Mouse (Mus musculus) spleen, adult 12 weeks (tissue): Measurements from ENCODE around the gene Kif3c.
A peak's percentile ranks its signal among the peaks of the same experiment; 100 is the strongest.
"Not testable (repeated sequence)": the region's sequence is repeated elsewhere in the genome, so short reads cannot be mapped to it uniquely, and the experiment has no call there.

Source experiments
- DNase-seq: peaks from one replicate; pipeline ENCODE4 v3.0.0; 2022; ENCODE audit warnings: low spot score

Gene Kif3c

DNA sequence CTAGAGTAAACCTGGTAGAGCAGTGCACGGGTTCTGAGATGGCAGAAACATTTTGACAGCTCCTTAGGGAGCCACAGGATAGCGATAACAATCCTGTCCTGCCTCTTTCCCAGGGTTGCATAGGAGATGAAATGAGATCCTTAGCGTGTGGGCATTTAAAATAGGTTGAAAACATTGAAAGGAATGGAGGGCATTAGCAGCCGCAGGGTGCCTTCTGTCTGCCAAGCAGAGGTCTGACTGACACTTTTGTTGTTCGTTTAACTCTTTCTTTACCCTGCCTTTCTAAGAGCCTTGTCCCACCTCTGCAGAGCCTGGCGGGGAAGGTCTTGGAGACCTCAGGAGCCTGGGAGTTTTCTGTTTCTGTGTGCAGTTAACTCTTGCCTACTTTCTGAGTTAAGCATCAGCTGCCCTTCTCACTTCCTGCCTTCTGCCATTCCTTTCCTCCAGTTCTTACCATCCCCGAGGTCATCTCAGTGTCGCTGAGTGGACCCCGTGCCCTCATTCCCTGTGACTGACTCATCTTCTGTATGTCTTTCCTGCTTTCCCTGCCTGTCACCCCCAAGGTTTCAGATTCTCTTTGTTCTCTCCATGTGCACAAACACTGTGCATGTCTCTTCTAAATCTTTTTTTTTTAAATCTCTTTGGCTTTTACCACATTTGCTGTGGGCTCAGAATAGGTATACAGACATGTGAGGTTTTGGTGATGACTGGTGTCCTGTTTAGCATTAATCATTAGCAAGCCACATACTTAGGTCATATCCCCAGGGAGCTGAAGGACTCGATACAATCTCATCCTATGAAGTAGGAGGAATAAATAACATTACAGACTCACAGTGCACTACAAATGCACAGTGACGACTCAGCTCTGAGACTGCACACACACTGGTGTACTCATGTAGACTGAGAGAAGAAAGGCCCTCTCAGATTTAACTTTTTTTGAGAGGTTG, 6.3 kb downstream of the Kif3c start:
- no peak for DNase-seq

GRCm38 (mm10) chr12:3371991-3372390, 7.1 kb downstream of the Kif3c start:
- no peak for DNase-seq

GRCm38 (mm10) chr12:3373566-3373965, 8.6 kb downstream of the Kif3c start:
- no peak for DNase-seq

- DNase-seq: no peak
Observed at GRCm38 (mm10) chr12:3374552-3374951, 9.6 kb downstream of the Kif3c start.

DNA sequence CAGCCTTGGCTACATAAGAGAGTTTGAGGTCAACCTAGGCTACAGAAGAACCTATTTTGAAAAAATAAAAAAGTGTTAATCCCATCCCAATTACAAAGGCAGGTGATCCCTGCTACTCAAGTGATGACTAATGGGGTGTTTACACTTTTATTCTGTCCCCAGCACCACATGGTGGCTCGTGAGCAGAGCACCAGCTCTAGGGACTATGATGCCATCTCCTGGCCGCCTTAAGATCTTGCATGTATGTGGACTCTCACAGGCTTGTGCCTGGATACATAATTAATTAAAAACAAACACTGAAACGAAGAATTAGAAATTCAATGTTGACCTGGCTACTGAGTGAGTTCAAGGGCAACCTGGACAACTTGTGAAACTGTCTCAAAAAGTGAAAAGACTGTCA, 12.3 kb downstream of the Kif3c start:
- DNase-seq: no peak

- DNase-seq: no peak
Observed at GRCm38 (mm10) chr12:3377755-3378154, 12.8 kb downstream of the Kif3c start.

GRCm38 (mm10) chr12:3384860-3385259, 19.9 kb downstream of the Kif3c start:
- DNase-seq: no peak

DNA sequence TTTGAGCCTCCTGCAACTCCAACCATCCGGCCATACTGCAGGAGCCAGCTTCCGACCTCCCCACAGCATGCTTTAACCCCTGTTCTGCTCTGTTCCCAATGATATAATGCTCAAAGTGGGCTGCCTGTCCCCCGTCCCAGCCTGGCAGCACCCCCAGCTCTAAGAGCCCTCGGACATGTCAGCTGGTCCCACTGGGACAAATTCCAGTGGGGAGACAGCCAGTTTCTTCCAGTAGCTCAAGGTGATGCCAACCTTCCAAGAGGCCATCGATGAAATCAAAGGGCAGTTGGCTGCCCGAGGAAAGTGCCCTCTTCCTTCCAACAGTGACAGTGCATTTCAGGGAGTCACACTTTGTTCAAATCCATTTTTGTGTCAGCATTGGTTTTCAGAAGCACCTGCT, 20.3 kb downstream of the Kif3c start:
- no peak for DNase-seq

DNA sequence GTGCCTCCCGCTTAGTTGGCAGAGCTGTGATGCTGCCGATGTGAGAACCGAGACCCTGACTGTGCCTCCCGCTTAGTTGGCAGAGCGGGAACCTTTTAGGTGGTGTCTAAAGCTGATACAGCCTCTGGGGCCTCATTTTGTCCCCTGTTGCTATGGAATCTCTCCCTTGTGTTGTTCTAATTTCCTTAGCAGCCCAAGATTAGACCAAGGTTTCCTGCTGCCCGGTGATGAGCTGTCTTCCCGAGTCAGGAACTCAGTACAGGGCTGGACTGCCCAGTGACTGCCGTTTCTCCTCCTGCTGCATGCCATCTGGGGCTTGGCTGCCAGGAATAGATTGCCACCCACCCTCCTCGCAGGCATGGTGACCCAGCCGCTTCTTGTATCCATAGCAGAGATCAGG, 21.0 kb downstream of the Kif3c start:
- DNase-seq: no peak

DNA sequence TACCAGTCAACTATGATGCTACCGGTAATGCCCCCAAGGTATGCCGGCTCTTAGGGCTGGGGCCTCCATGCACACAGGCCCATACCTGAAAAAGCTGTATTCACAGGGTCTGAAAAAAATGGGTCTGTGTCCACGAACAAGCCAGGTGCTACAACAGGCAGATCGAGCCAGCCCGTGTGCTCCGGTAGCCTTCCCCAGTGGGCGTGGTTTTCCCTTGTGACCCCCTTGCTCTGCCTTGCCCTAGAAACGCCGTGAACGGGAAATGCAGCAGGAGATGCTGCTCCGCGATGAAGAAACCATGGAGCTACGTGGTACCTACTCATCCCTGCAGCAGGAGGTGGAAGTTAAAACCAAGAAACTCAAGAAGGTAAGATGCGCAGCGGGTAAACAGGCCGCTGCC, 23.0 kb downstream of the Kif3c start:
- DNase-seq: no peak

GRCm38 (mm10) chr12:3389394-3389793, 24.5 kb downstream of the Kif3c start:
- DNase-seq: no peak

DNA sequence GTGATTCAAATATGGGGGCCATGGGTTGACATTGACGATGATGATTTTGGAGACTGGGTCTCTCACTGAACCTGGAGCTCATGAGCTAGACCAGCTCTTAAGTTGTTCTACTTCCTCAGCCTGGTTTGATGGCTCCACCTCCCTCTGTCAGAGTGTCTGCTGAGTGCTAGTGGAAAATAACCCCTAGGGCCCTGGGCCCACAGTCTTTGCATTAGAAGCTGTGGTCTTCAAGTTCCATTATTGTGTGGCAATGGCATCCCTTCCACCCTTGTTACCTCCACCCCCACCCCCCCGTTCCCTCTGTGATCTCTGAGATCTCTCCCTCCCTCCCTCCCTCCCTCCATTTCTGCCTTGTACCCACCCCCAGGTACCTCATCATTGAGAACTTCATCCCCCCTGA, 25.1 kb downstream of the Kif3c start:
- no peak for DNase-seq

- DNase-seq: peak; percentile 56
Observed at GRCm38 (mm10) chr12:3390577-3391262, 25.8 kb downstream of the Kif3c start.

DNA sequence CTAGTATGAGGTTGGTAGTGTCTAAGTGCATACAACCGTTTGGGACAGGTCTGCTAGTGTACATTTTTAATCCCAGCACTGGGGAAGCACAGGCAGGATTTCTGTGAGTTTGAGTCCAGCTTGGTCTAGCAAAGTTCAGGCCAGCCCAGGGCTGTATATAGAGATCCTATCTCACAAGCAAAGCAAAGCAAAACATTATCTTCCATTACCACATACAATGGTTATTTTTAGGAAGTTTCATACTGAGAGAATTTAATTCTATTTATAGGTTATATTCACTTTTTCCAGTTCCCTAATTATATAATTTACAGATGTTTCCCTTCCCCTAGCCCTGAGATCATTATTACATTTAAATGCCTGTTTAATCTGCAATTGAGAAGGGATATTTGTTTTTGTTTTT, 26.3 kb downstream of the Kif3c start:
- no peak for DNase-seq

- DNase-seq: no peak
Observed at GRCm38 (mm10) chr12:3393140-3393539, 28.2 kb downstream of the Kif3c start.

DNA sequence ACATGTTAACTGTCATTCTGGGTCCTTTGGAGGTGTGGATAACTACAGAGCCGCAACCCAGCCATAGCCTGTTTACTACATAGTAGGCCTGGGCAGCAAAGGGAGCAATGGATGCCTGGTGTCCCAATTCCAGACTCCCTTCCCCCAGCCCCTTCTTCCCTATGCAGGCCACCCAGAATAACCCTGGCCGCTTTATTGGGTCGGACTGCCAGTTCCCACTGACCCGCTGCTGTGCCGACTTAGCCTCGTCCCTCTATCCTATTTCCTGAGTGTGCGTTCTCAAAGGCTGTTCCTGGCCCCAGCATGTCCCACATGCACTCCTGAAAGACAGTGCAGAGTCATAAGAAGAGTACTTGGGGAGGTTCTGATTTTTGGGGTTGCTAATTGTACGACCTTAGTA, 32.0 kb downstream of the Kif3c start:
- no peak for DNase-seq

DNA sequence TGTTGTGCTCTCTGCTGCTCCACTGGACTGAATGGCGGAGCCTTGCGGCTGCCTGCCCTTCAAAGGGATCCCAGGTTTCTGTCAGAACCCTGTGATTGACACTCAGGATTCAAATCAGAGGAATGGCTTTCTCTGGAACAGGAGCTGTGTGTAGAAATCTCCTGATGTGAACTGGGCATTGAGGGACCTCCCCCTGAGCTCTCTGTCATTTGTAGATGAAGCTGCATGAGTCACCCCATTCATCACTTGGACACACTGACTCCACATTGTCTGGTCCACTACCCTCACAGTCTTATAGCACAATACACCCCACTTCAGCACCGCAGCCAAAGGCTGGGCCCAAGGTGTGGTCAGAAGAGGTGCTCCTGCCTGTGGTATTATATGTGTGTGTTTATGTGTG, 40.7 kb downstream of the Kif3c start:
- not testable (repeated sequence) for DNase-seq

GRCm38 (mm10) chr12:3406585-3406984, 41.7 kb downstream of the Kif3c start:
- no peak for DNase-seq

GRCm38 (mm10) chr12:3414956-3415355, 50.0 kb downstream of the Kif3c start:
- no peak for DNase-seq

- DNase-seq: no peak
Observed at GRCm38 (mm10) chr12:3418761-3419160, 53.8 kb downstream of the Kif3c start.

DNA sequence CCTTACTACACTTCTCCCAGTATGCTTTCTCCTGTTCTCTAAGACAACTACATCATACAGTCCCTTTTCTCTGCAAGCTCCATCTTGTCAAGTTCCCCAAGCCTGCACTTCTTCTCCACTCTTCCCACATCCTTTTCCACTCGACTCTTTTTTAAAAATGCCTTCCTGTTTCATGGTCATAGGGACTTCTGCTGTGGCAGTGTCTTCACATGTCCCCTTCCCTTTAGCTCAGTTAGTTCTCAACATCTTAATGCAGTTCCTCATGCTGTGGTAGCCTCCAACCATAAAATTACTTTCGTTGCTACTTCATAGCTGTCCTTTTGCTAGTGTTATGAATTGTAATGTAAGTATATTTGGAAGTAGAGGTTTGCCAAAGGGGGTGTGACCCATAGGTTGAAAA, 55.6 kb downstream of the Kif3c start:
- no peak for DNase-seq

DNA sequence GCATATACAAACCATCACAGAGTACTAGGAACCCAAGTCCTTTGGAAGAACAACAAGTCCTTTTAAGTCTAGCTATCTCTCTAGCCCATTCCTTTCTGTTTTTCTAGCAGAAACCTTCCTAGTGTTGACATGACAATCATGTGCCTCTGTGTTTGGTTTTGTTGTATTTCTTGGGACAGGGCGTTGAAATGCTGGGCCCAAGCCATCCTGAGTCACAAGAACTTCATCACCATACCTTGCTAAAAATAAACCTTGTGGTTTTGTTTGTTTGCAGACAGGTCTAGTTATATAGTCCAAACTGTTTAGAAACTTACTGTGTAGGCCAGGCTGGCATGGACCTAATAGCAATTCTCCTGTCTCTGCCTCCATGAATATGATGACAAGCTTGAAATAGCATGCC, 57.9 kb downstream of the Kif3c start:
- no peak for DNase-seq

DNA sequence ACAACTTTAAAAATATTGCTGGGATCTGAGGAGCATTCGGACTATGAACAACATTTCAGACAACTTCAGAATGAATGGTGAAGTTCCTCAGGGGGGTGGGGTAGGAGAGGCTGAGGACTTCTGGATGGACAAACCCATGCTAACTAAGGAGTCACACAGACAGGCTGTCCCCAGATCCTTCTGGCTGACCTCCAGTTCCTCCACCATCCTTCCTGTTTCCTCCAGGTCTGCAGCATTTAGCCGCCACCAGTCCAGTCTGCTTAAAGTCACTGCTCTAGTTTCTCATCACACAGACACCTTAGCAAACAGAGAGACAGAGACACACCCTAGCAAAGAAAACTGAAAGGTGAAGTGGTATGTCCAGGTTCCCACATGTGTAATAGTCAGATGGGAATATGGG, 59.2 kb downstream of the Kif3c start:
- no peak for DNase-seq
